Mouse (Mus musculus) urinary bladder, adult 18-20 months (tissue): ENCODE measurements at regions not wholly inside any gene's neighbourhood (a gene's known extent, or its start where the extent isn't known, plus 50 kb on each side); places are given as distances from the start of the nearest gene placed in this dataset.
A peak's percentile ranks its signal among the peaks of the same experiment; 100 is the strongest.

Source experiments
- DNase-seq, 2 experiments: peaks; one replicate each; pipeline ENCODE4 v3.0.0; 2022; ENCODE audit warnings: low spot score in 2 of 2, mixed read lengths in 2 of 2

DNA sequence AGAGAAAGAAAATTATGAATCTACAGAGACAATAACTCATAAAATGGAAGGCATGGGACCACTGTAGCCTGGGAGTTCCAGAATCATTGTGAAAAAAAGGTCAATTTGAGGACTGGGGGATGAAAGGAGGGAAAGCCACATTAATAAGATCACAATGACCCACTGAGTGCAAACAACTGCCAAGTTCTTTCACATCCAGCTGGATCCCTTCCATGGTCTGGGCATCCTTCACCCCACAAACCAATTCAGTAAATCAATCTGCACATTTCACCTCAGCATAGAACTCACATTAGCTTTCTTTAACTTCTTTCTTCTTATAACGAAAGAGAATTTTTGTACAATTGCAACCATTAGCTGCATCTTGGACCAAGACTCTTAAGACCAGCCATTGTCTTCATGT is 169.4 kb downstream of the Gm19410 start:
- no peak for DNase-seq

- no peak for DNase-seq
Observed at GRCm38 (mm10) chr8:35939199-35939598, 173.6 kb downstream of the Gm19410 start.

DNA sequence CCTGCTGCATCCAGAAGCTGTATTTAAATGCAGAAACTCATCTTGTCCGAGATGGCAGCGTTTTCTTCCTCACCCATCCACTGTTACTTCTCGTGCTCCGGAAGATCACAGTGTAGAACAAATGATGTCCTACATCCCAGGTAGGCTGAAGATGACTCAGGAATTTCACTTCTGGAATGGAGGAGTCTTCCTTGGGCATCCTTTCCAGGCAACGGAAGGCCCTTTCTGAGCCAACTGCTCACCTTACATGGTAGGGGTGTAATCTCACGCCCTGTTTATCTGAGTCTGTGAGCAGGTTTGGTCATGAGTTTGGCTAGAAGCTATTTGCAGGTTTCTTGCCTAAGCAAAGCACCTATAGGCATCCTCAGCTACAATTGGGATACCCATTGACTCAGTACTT is 176.9 kb downstream of the Gm19410 start:
- DNase-seq: no peak

DNA sequence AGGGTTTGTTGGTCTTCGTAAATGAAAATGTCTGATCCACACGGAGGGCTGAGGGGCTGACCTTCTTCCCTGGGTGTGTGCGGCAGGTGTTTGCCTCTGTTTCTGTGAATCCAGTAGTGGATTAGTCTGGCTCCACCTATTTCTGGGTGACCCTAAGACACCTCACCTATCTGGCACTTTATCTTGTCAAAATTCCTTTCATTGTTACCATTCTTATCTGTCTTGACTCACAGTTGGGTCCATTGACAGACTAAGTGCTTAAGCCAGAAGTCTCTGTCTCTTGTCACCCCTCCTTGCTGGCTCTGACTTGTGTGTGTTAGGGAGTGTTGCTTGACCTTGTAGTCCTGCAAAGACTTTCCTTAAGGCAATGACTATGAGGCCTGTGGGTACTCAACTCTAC is 178.1 kb downstream of the Gm19410 start:
- no peak for DNase-seq

DNA sequence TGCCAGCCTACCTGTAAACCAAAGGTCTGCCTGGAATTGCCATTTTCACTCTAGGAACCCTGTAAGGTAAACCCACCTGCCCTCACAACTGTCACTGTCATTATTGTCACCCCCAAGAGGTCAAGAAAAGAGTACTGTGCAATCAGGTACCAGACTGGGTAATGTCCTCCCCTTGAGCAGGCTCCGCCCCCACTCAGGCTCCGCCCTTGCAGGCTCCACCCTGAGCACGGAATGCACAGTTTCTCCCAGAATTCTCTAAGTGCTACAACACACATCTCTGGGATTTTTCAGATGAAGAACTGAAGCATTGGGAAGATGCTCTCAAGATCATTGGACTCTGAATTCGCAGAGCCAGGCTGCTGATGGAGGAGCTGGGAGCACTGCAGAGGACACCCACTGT is 178.9 kb downstream of the Gm19410 start:
- no peak for DNase-seq

GRCm38 (mm10) chr8:35946539-35946940 is 180.9 kb downstream of the Gm19410 start:
- peak in 1 of 2 experiments; percentile 48 for DNase-seq

DNA sequence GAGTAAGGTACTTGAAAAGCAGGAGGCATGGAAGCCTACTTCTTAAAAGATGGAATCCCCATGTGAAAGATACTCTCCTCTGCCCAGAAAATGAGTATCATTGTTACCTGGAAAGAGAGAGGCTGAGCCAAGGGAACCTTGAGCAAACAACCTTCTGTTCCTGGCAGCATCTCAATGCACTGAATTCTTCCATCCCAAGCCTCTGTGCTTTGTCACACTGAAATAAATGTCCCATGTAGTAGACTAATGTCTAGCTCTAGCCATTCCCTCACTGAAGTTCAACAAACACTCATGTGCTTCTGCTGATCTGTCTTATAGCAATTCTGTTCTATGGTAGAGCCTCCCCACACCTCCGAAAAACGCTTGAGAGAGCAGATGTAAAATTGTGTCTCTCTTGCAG is 182.6 kb downstream of the Gm19410 start:
- no peak for DNase-seq

DNA sequence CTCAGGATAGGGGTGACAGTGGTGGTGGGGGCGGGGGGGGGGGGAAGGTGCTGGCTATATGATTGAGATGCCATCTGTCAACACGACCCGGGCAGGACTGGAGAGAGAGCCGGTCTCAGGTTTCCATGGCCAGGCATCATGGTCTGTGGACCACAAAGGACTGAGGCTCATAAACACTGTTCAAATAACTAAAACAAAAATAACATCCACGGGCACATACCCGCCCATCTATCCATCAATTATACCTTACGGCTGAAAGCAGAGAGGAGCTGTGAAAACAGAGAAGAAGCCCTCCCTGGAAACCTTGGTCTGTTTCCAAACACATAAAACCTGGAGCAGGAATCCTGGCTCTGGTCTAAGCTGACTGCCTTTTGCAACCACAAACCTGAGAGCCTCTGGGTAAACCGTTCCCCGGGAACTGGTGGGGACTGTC is 183.2 kb downstream of the Gm19410 start:
- DNase-seq: peak in 1 of 2 experiments; percentile 21

DNA sequence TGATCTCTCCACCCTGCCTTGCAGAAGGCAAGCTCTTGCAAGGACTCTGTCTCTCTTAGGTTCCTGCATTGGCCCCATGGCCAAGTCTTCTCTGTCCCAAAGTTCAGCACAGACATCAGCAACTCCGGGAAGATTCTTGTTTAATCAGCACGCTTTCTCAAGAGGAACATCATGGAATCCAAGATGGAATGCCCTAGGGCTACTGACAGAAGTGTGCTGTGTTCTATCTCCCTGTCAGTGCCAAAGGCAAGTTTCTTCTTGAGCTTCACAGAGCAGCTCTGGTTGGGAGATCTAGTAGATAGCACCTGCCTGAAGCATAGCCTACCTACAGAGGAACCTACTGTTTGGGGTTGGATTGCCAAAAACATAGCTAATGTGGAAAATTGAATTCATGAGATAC is 189.9 kb downstream of the Gm19410 start:
- no peak for DNase-seq

DNA sequence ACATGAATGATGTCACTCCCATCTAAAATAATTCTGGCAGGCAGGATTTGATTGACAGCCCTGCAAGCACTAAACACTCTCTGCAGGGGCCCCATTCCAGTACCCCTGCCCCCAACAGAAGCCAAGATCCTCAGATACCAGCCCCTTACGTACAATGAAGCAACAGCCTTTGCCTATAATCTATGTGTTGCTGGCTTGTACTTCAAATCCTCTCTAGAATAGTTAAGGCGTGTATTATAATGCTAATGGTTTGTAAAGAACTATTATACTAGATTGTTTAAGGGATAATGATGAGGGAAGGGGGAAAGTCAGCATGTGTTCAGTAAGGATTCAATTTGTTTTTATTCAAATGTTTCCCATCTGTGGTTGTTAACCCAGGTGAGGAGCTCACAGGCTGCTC is 190.7 kb downstream of the Gm19410 start:
- no peak for DNase-seq

DNA sequence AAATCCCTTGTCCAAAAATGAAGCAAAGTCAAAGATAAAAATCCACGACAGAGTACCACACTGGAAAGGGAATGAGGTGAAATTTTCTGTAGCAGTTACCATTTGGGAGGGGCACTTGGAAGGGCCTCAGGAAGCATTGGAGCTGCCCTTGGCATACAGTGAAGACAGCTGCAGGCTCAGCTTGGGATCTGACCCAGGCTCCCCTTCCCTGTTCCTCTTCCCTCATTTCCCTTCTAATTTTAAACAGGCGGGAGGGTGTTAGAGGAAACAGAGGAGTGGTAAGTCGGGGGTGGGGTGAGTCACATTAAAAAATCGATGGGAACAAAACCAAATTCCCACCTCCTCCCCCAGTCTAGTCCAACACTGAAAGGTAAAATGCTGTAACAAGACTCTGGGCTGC is 193.6 kb downstream of the Gm19410 start:
- no peak for DNase-seq

- no peak for DNase-seq
Observed at GRCm38 (mm10) chr8:35960867-35961614, 195.5 kb downstream of the Gm19410 start.

GRCm38 (mm10) chr8:35961615-35962220 is 196.1 kb downstream of the Gm19410 start:
- no peak for DNase-seq

DNA sequence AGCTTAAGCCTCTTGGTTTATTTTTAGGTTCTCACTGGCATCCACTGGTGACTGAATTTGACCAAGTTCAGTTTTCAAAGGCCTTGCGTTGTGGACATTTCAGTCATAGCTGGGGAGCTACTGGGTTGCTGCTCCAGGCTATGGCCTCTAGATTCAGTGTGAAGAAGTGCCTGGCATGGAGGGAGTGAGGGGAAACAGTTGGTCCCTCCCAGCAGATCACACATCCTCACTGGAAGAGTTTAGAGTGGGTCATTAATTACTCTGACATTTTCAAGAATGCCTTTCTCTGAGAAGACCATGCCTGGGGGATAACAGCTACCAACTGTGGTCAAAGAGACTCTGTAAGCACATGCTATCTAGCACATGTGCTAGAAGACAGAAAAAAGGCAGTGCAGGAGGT is 199.3 kb downstream of the Gm19410 start:
- no peak for DNase-seq

GRCm38 (mm10) chr8:35968341-35968740 is 202.8 kb downstream of the Gm19410 start:
- peak in 1 of 2 experiments; percentile 13 for DNase-seq

- DNase-seq: peak in 1 of 2 experiments; percentile 56
Observed at GRCm38 (mm10) chr8:35971082-35971481, 205.5 kb downstream of the Gm19410 start.

- DNase-seq: no peak
Observed at GRCm38 (mm10) chr8:35974323-35975029, 208.9 kb downstream of the Gm19410 start.

GRCm38 (mm10) chr8:35979638-35980255 is 214.2 kb downstream of the Gm19410 start:
- DNase-seq: no peak

- DNase-seq: no peak
Observed at GRCm38 (mm10) chr8:35983083-35983482, 217.5 kb downstream of the Gm19410 start.

DNA sequence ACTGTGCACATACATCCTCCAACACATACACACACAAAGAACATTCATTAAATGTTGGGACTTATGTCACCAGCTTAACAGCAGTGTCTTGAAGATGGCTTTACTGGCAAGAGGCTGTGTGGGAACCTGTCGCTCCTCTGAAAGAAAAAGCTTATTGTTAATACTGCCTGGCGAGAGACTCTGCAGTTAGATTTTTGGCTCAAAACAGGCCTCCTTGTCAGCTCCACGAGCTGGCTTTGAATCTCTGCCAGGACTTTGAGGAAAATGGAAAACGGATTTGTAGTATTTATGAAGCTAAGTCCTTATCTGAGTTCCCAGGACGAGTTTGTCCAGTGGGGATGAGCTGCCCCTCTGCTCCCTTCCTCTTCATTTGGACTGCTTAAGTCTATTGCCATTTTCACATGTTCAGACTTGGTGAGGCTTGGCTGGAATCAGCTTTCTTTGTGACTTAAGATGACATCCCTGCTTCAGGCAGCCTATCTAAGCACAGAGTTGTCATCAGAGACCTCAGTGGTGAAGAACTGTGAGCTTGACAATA is 219.6 kb downstream of the Gm19410 start:
- no peak for DNase-seq

- no peak for DNase-seq
Observed at GRCm38 (mm10) chr8:35987327-35987726, 221.7 kb downstream of the Gm19410 start.

GRCm38 (mm10) chr8:35991013-35991412 is 225.4 kb downstream of the Gm19410 start:
- DNase-seq: no peak
